Mouse (Mus musculus) neutrophil, adult 83 days (primary cell): ENCODE results near the gene Asic1. TPM values are rescaled to one million over a fixed set of nuclear protein-coding genes. Genes with fewer than 3 reads are reported as not detected.

Experiments used
- total RNA-seq, 2 experiments: library from RNA; stranded (reverse); gene quantifications; one replicate each; pipeline ENCODE4 v1.2.4; 2023

Asic1 gene
- total RNA-seq = under 1 TPM in 1 of 2 experiments, not detected in 1; 0.11 TPM

DNA sequence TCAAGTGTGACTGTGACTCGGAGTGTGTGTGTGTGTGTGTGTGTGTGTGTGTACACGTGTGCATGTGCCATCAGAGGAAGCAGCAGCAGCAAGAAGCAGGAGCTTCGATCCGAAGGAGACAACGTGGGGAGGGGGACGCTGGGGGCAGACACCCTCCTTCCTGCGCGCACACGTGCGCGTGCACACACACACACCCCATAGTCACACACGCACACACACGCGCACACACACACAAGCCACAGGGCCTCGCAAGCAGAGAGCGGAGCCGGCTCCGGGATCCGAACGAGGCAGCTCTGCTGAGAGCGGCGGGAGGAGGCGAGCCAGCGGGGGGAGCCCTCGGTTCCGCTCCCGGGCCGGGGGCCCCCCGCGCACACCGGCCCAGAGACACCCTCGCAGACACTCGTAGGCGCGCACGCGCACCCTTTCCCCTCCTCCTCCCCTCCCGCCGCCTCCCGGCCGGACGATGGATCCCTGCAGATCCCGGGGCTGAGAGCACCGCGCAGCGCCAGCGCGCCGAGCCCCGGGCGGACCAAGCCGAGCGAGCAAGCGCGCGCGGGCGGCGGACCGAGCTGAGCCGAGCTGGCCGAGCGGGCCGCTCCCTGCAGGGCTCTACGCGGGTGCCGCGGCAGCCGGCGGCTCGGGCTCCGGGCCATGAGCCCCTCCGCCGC, at the start of gene Asic1:
Gene Asic1, plus strand, starts transcription at position 215 of the 668 bp plus-strand sequence.

DNA sequence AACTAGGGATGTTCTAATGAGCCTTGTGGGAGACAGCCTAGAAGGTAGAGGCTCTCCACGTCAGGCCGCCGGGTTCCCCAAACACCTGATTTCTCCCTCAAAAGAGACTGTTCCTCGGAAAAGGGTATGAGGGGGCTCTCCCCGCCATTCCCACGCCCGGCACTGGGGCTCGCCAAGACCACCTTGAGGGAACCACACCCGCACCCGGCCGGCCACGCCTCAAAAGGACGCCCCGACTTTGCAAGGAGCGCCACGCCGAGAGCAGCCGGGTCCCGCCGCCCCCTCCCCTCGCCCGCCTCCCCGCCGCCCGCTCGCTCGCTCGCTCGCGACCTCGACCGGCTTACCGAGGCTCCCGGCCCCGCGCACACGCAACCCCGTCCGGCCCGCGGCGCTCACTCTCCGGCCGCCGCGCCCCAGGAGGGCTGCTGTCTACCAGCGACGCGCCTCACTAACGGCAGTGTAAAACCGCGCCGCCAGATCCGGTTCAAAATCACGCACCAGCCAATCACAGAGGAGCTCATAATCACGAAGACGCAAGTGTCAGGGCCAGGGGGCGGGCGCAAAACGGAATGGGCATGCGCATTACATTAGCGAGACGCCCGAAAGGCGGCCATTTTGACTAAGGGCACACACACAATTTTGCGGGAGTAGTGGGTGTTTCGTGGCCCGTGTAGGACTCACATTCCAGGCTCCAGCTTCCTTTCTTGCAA, 18.9 kb upstream of the Asic1 start, which contains the start of gene Racgap1:
Gene Racgap1, minus strand, starts transcription at position 494 of the 710 bp plus-strand sequence.

DNA sequence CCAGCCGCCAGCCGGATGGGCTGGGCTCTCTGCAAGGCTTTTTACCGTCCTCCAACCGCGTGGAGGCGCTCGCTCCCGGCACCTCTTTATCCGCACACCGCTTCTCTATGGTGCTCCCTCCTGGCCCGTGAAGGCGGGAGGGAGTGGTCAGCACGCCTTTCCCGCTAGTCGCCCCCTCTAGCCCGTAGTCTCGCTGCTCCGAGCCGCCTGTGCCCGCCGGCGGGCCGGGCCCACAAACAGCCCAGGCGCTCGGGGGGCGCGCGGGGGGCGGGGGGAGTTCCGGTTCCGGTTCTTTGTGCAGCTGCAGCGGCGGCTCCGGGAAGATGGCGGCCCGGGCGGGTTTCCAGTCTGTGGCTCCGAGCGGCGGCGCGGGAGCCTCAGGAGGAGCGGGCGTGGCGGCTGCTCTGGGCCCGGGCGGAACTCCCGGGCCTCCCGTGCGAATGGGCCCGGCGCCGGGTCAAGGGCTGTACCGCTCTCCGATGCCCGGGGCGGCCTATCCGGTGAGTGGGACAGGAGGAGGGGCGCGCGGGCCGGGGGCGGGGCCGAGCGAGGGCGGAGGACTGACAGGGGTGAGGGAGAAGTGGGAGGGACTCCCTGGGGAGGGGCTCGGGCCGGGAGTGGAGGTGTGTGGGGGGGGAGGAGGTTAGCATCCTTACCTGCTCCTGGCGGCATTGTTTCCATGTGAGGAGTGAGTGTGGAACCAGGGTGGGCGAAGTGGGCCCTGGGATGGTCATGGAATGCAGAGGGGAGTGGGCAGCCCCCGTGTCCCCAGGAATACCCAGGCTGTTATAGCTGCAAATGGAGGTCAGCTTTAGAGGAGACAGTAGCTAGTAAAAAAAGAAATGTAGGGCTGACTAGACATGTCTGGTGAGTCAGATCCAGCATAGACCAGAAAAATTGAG, 32.1 kb downstream of the Asic1 start, which contains the start of gene Smarcd1:
Gene Smarcd1, plus strand, starts transcription at position 131 of the 902 bp plus-strand sequence.

DNA sequence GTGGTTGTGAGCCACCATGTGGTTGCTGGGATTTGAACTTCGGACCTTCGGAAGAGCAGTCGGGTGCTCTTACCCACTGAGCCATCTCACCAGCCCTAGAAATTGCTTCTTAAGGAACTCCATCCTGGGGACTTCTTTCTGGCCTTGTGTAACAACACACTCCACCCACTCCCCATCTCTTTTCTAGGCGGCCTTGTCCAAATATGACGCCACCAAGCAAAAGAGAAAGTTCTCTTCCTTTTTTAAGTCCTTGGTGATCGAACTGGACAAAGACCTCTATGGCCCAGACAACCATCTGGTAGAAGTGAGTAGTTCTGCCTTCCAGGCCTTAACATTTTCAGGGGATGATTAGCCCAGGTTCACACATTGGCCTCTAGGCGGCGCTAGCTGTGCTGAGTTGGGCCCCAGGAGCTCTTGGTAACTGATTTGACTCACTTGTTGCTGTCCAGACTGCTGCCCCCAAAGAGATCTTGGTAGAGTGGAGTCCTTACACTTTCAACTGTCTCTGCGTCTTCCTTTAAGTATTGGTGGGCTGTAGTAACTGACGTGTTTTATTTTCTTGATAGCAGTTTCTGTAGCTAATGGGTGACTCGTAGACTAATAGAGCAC, 35.4 kb downstream of the Asic1 start, which contains the start of gene Gm17349:
Gene Gm17349, minus strand, starts transcription at position 51 of the 609 bp plus-strand sequence.

DNA sequence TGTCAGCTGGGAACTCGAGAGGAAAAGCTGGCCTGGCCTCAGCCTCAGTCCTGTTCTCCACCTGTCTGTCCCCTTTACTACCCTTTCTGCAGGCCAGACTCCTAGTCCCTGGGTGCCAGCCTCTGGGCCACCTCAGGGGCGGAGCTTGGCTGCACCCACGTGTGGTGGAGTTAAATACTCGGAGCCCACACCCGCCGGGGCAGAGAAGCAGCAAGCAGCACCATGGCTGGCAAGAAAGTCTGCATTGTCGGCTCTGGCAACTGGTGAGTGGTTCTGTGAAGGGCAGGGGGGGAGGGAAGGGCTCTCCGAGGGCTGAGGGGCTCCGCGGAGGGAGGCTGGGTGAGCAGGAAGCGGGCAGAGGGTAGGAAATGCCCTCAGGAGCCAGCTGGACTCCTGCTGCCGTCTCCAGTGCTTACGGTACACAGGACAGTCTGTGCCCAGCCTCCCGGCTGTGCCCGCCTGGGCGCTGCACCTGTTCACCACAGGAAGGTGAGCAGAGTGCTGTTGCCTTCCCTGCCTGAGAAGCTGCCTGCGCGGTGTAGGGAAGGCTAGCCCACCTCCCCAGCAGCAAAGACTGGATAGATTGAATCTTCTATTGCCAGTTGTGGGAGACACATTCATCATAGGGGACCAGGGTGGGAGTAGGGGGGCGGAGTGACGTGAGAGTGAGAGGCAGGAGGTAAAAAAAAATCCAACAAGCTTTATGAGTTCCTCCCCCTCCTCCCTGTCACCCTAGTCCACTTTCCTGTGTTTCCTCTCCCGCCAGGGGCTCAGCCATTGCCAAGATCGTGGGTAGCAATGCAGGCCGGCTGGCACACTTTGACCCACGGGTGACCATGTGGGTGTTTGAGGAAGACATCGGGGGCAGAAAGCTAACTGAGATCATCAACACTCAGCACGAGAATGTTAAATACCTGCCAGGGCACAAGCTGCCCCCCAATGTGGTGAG, 47.5 kb downstream of the Asic1 start, which contains the start of gene Gpd1:
Gene Gpd1, plus strand, starts transcription at position 130 of the 949 bp plus-strand sequence.

DNA sequence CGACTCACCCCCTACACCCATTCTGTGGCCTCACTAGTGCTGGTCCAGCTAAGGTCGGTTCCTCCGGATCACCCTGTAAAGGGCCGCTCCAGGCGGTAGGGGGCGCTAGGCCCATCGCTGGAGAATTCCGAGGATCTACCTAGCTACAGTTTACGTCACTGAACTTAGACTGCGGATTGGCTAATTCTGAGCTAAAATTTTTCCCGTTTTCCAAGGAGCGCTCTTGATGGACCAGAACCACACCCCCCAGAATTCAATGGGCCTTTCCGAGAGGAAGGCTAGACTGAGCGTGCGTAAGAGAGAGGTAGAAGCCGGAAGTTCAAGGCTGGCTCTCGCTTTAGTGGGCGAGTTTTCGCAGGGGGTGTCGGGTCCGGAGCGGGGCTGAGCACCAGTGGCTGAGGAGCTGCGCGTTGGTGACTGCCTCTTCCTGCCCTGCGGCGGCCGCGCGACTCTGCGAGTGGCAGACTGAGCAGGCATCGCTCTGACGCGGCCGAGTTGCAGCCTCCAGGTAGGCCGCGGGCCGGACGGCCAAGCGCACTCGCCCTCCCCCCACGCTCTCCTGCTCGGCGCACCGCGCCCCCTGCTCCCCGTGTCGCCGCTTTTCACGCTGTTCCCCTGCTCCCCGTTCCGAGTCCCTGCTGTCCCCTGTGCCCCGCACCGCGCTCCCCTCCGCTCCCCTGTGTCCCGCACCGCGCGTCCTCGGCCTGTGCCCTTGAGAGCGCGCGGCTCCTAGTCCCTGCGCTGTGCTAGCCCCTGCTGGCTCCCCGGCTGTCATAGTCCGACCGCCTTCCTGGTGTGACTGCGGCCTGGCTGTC, 55.4 kb downstream of the Asic1 start, which contains the start of gene Cox14:
Gene Cox14, plus strand, starts transcription at position 278 of the 815 bp plus-strand sequence.

Other genes starting within 250 kb of the Asic1 start
- 1 to 10 TPM; 1.7 to 2.9 TPM for gene Nckap5l, start 212.6 kb upstream of the Asic1 start, total RNA-seq
- 1 to 10 TPM; 4.8 to 6.1 TPM for gene Bcdin3d, start 195.6 kb upstream of the Asic1 start, total RNA-seq
- gene Faim2, start 142.2 kb upstream of the Asic1 start, total RNA-seq = 1 to 10 TPM in 1 of 2 experiments, under 1 TPM in 1; 0.39 to 1.2 TPM
- gene Aqp2, start 91.3 kb upstream of the Asic1 start, total RNA-seq = not detected
- gene Aqp5, start 79.6 kb upstream of the Asic1 start, total RNA-seq = not detected
- gene Aqp6, start 69.0 kb upstream of the Asic1 start, total RNA-seq = not detected
- gene Racgap1, start 18.7 kb upstream of the Asic1 start, total RNA-seq = 10 to 100 TPM; 88.7 to 95.9 TPM
- 10 to 100 TPM; 16.6 to 18.7 TPM for gene Smarcd1, start 31.8 kb downstream of the Asic1 start, total RNA-seq
- gene Gm17349, start 35.1 kb downstream of the Asic1 start, total RNA-seq = 1 to 10 TPM in 1 of 2 experiments, not detected in 1; 1.6 TPM
- gene Gpd1, start 47.1 kb downstream of the Asic1 start, total RNA-seq = under 1 TPM in 1 of 2 experiments, not detected in 1; 0.15 TPM
- gene Cox14, start 55.2 kb downstream of the Asic1 start, total RNA-seq = 10 to 100 TPM; 44.6 to 46.1 TPM
- 10 to 100 TPM; 22.5 to 31.1 TPM for gene Cers5, start 102.5 kb downstream of the Asic1 start, total RNA-seq
- gene Lima1, start 205.1 kb downstream of the Asic1 start, total RNA-seq = 10 to 100 TPM; 14.0 to 19.9 TPM